Mouse (Mus musculus): ENCODE results near the gene Gcnt3.

The Gcnt3 gene

GRCm38 (mm10) chr9:70003516-70003915, 34.4 kb downstream of the Gcnt3 start:
- DNase-seq, result no peak

GRCm38 (mm10) chr9:69999318-69999717, 38.6 kb downstream of the Gcnt3 start:
- no peak for DNase-seq

- no peak for DNase-seq
These were observed 43.3 kb downstream of the Gcnt3 start for GRCm38 (mm10) chr9:69994547-69994946.

- DNase-seq, result no peak
These were observed 44.4 kb downstream of the Gcnt3 start for GRCm38 (mm10) chr9:69993479-69993878.

- DNase-seq, result peak; percentile 17
These were observed 45.0 kb downstream of the Gcnt3 start for GRCm38 (mm10) chr9:69992841-69993277.

DNA sequence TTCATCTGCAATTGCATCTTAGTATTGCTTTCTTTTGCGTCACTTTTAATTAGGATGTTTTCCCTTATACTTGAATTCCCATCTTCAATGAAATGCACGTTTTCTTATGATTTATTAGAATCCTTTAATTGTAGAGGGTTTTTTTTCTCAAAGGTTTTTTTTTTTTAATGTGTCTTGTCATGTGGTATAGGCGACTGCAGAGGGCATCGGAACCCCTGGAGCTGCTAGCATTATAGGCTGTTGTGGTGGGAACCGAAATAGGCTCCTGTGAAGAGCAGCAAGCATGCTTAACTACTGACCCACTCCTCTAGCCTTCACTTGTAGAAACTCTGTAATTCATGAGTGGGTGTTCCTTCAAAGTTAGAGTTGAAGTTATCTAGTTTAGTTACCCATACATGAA, 47.5 kb downstream of the Gcnt3 start:
- no peak for DNase-seq

GRCm38 (mm10) chr9:69989303-69990121, 48.4 kb downstream of the Gcnt3 start, which contains the start of gene Bnip2:
TSS of gene Bnip2 (plus strand) at chr9:69989466.
- DNase-seq, result peak; percentile 97

GRCm38 (mm10) chr9:69988706-69989302, 49.1 kb downstream of the Gcnt3 start:
- DNase-seq, result no peak

GRCm38 (mm10) chr9:69987579-69987978, 50.3 kb downstream of the Gcnt3 start:
- peak; percentile 46 for DNase-seq

GRCm38 (mm10) chr9:69986571-69986970, 51.3 kb downstream of the Gcnt3 start:
- DNase-seq, result no peak

DNA sequence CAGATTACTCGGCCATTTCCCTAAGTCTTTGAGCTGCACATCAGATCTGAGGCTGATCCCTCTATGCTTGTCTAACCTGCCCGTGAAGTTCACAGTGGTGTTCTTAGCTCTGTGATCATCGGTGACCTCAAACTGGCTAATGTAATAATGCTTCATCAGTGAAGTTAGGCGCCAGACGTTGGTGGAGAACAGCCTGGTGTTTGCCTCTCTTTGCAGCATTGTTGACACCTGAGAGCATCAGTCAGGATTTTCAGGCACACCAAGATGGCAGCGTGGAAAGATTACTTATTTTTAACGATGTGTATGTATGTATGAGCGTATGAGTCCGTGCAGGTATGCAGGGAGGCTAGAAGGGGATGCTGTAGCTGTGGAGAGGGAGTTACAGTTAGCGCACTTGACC, 51.8 kb downstream of the Gcnt3 start:
- no peak for DNase-seq

DNA sequence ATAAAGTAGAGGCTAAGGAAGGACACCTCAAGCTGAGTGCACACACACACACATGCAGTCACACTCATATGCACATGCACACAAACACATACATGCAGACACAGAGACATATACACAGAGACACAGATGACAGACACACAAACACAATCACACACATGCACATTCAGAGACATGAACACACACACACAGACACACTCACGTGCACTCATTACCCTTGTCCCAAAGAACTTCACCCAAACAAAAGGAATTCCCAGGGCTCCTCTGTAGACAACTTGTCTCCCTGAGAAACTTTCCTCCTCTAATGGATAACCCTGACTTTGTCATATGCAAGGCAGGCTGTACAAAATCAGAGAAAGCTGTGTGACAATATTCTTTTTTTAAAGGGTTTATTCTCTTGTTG, 52.4 kb downstream of the Gcnt3 start:
- DNase-seq, result no peak
